Mouse (Mus musculus) erythroblast, embryonic 14.5 days (primary cell): ENCODE results near the gene Ap4e1.

ENCODE experiments used
- GATA1 ChIP-seq: IDR thresholded peaks from 2 replicates; pipeline ENCODE4 v1.6.1; 2012; ENCODE audit warnings: low read length, inconsistent platforms, mixed read lengths
- TAL1 ChIP-seq: IDR thresholded peaks from 3 replicates; pipeline ENCODE4 v1.6.1; 2012; ENCODE audit warnings: low read length, inconsistent platforms, mixed read lengths

GRCm38 (mm10) chr2:126977428-126977827, 31.1 kb upstream of the Ap4e1 start:
- TF ChIP-seq GATA1, result no peak
- no peak for TF ChIP-seq TAL1
